Mouse (Mus musculus): ENCODE data around the gene Ipo13.

Gene Ipo13

GRCm38 (mm10) chr4:117914591-117915442 is at the start of gene Ipo13:
TSS of gene Ipo13 (minus strand) at chr4:117914999.
- DNase-seq (ENCODE audit: low spot score): peak; percentile 98

GRCm38 (mm10) chr4:117957492-117957891 is 42.7 kb upstream of the Ipo13 start:
- DNase-seq (ENCODE audit: low spot score): no peak

- no peak for DNase-seq (ENCODE audit: low spot score)
These were observed 32.7 kb upstream of the Ipo13 start for GRCm38 (mm10) chr4:117947493-117947892.

DNA sequence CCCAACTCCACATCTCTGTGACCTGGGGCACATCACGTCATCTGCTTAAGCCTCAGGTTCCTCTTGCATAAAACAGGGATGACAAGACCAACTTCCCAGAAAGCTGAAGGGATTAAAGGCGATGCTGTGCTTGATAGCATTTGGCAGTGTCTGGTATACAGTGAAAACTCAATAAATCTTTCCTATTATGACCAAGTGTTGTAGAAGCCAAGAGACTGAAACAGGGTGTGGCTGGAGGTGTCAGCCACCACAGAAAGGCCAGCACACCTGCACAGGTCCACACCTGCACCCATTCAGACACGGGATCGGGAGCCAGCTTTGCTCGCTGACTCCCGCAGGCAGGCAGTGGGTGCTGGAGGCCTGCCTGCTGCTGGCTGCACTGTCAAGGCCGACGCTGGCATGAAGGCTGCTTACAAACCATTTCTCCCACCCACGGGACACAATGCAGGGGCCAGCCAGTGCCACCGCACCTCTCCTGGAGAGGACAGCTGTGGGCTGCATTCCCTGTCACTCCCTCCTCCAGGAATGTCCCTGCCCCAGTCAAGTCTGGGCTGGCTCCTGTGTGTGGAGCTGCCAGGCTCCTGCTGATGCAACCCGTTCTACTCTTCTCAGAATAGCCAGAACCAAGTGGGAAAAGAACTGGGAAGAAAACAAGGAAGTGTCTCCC is 32.0 kb upstream of the Ipo13 start:
- DNase-seq (ENCODE audit: low spot score): no peak

DNA sequence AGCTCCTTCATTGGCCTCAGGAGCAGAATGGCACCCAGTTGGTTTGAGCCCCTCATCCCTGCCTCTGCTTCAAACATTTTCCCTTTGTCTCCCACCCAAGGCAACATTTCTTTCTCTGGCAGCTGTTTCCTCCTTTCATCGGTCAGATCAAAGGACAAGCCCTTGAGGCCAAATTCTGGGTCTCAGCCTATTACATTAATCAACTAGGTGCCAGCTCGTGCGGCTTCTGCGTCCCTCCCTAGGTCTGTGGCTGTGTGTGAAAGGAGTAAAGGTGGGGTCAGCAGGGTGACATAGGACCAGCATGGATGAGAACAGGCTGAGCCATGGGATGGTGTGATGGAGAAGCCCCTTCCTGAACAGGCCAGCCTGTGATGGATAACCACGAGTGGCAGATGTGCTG is 28.5 kb upstream of the Ipo13 start:
- peak; percentile 68 for DNase-seq (ENCODE audit: low spot score)

- DNase-seq (ENCODE audit: low spot score): no peak
These were observed 22.2 kb upstream of the Ipo13 start for GRCm38 (mm10) chr4:117936964-117937363.

DNA sequence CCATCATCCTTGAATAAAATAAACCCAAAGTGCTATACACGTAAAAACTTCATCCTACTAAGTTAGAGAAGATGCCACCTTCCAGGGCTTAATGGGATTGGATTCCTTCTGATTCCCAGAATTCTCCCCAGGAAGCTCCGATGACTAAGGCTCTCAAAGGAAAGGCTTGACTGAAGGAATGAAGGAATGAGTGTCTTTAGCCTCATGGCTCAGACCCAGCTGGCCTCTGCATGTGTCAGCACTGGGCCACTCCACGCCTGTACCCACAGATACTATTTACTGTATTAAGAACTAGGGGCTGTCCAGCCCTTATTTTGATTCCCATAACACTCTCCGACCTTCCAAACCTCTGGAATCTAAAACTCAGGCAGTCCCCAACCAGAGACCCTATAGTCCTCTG is 19.3 kb upstream of the Ipo13 start:
- DNase-seq (ENCODE audit: low spot score): no peak

- no peak for DNase-seq (ENCODE audit: low spot score)
These were observed 18.4 kb upstream of the Ipo13 start for GRCm38 (mm10) chr4:117933248-117933647.

DNA sequence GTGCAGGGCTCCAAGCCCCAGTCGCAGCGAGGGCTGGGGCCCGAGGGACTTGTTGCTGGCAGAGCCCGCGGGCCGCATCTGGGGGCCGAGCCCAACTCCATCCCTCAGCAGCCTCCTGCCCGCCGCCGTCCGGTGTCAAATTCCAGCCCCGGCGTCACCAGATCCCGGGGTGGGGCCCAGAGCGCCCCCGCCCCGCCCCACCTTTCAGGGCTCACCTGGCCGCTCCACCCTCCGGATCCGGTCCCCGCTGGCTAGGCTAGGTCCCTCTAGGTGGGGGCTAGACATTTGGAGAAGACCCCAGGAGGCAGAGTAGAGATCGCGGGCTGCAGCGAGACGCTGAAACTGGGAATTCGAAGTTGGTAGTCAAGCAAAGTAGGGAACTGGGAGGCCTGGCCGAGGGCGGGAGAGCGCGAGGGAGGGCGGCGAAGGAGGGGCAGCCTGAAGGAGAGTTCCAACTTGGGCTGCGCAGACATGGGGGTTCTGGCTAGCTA is 14.6 kb upstream of the Ipo13 start, which contains the start of gene Artn:
Gene Artn, minus strand, starts transcription at position 373 of the 491 bp plus-strand sequence.
- peak; percentile 64 for DNase-seq (ENCODE audit: low spot score)

DNA sequence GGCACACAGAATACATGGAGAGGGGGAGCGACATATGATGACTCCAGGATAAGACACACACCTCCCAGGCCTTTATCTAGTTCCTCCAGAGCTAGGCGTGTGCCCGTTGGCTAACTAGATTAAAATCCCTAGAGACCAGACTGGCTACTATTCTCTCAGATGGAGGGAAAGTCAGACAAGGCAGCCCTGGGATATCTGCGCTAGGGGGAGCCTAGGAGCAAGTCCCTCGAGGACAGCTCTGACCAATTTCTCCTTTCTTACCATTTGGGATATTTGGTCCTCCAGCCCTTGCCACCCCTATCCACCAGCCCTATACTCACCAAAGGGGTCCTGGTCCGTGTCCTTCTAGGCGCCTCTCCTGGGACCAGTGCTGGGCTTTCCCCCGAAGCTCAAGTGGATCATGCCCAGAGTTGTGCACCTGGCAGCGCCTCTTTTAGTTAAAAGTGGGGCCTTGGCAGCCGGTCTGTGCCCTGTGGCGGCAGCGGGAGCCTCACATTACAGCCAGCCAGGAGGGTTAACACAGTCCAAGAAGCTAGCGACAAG is 14.0 kb upstream of the Ipo13 start:
- peak; percentile 80 for DNase-seq (ENCODE audit: low spot score)

DNA sequence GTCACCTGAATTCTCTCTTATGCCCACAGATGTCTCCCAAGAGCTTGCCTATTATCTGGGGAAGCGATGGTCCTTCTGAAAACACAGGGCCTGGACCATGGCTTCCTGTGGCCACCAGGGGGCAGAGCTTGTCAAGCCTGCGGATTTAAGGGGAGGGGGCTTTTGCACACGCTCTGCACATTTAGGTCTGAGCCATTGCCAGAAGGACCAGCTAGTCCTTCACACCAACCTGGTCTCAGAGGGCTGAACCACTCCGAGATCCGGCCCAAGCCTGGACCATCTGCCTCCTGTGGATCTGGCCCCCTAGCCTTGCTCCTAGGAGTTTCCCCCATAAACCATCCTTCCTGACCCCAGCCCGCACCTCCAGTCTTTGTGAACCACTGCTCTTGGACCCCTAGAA is 13.4 kb upstream of the Ipo13 start:
- peak; percentile 90 for DNase-seq (ENCODE audit: low spot score)

- peak; percentile 50 for DNase-seq (ENCODE audit: low spot score)
These were observed 12.0 kb upstream of the Ipo13 start for GRCm38 (mm10) chr4:117926545-117927482.

DNA sequence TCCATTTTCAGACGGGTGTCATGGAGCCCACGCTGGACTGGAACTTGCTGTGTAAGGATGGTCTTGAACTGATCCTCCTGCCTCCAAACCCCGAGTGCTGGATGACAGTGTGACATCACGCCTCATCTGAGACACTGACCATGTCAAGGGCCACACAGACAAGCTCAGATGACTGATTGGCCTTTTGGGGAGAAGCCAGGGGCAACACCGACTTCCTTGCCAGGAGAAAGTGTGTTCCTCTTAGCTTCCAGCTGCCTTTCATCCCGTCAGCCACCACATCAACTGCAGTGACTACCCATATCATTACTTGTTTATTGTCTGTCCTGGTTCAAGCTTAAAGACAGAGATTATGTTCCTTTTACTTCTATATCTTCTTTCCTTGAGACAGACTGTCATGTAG is 10.1 kb upstream of the Ipo13 start:
- no peak for DNase-seq (ENCODE audit: low spot score)

- no peak for DNase-seq (ENCODE audit: low spot score)
These were observed 8.7 kb upstream of the Ipo13 start for GRCm38 (mm10) chr4:117923450-117923849.

GRCm38 (mm10) chr4:117921358-117921757 is 6.6 kb upstream of the Ipo13 start:
- no peak for DNase-seq (ENCODE audit: low spot score)

GRCm38 (mm10) chr4:117918762-117919161 is 4.0 kb upstream of the Ipo13 start:
- no peak for DNase-seq (ENCODE audit: low spot score)

DNA sequence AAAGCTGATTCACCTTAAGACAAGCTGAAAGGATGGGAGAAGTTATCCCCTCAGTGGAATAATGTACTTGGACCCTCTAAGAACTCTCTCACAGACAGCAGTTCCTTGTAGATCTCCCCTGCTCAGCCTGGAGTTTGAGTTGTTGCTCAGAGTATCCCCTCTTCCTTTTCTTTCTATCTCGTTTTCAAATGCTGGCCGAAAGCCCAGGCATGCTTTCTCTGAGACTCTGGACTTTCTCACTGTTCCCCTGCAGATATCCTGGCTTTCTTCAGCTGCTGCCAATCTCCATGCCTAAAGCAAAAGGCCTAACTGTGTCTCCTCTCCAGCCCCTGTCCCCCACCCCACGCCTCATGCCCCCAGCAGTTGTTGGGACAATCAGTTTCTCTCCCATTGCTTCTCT is 3.5 kb upstream of the Ipo13 start:
- no peak for DNase-seq (ENCODE audit: low spot score)

GRCm38 (mm10) chr4:117917847-117918246 is 3.0 kb upstream of the Ipo13 start:
- DNase-seq (ENCODE audit: low spot score): no peak

- DNase-seq (ENCODE audit: low spot score): no peak
These were observed 2.6 kb upstream of the Ipo13 start for GRCm38 (mm10) chr4:117917402-117917801.

DNA sequence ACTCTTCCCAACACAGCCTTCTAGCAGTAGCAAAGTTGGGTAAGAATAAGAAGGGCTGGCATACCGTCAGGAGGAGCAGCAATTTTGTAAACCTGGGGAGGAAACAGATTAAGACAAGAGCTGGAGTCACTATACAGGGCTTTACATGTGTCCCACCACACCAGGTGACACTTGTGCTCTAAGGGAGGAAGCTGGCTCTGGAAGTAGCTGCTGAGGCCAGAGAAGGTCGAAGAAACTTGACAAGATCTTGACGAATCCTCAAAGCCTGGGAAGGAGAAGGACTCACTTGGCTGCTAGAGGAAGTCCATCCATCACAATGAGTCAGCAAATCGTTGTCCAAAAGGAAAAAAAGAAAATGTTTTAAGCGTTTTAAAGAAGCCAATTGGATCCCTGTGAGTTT is 1.6 kb upstream of the Ipo13 start:
- no peak for DNase-seq (ENCODE audit: low spot score)

DNA sequence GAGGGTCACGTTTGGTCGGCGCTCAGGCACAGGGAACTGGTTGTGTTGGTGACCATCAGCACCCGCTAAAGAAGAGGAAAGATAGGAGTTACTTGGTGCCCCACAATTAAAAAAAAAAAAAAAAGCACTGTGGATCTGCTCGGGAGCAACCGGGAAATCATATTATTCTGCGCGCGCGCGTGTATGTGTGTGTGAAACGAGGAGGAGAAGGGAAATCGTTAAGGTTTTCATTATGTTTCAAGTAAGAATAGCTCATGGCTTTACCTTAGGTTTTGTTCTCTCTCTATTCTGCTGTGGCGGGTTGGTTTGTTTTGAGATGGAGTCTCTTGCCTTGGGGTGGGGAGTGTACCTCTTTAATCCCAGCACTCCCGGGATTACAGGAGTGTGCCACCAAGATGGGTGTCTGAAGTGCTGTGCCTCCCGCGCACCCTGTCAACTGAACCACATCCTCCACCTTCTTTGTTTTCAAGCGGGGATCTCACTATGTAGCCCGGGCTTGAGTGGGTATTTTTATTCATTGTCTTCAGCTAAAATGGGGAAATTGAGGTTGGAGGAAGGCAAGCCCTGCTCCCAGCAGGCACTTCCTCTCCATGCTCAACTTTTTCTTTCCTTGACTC is 798 bp upstream of the Ipo13 start:
- peak; percentile 36 for DNase-seq (ENCODE audit: low spot score)
